Mouse (Mus musculus): ENCODE data around the gene Dusp3. TPM values are rescaled to one million over a fixed set of nuclear protein-coding genes. Genes with fewer than 3 reads are reported as not detected.
A peak's percentile ranks its signal among the peaks of the same experiment; 100 is the strongest.

Gene Dusp3
- polyA plus RNA-seq, 1 experiment, result 0.02 TPM

- no peaks in the 10 kb centered on the region for H3K36me3 ChIP-seq (ENCODE audit: control insufficient read depth)
- H3K9me3 ChIP-seq (ENCODE audit: control insufficient read depth, low read length), result no peaks in the 10 kb centered on the region
- H3K27me3 ChIP-seq (ENCODE audit: control insufficient read depth), result peaks cover 70% of the 10 kb centered on the region
- H3K4me3 ChIP-seq (replicated peaks), result peak within 1 kb of the TSS; percentile 59
- H3K4me1 ChIP-seq (ENCODE audit: control insufficient read depth), result peaks cover 19% of the 10 kb centered on the region
- TF ChIP-seq TAL1 (IDR thresholded peaks at IDR 0.05; ENCODE audit: low read length) (no peak), GATA1 (IDR thresholded peaks at IDR 0.05; ENCODE audit: low read length) (no peak)
Measured at GRCm38 (mm10) chr11:101984054-101985025, 2.5 kb downstream of the Dusp3 start, which contains the start of gene Cfap97d1. Gene Cfap97d1, plus strand, starts transcription at chr11:101984279.

GRCm38 (mm10) chr11:101983431-101983921 lies 3.3 kb downstream of the Dusp3 start:
- TF ChIP-seq TAL1 (IDR thresholded peaks at IDR 0.05; ENCODE audit: low read length) (no peak), GATA1 (IDR thresholded peaks at IDR 0.05; ENCODE audit: low read length) (no peak)
- Histone ChIP-seq H3K4me1 (ENCODE audit: control insufficient read depth) (peaks cover 19% of the 10 kb centered on the region), H3K36me3 (ENCODE audit: control insufficient read depth) (no peaks in the 10 kb centered on the region), H3K4me3 (replicated peaks) (no peak overlapping the region), H3K9me3 (ENCODE audit: control insufficient read depth, low read length) (no peaks in the 10 kb centered on the region), H3K27me3 (ENCODE audit: control insufficient read depth) (peaks cover 68% of the 10 kb centered on the region)

DNA sequence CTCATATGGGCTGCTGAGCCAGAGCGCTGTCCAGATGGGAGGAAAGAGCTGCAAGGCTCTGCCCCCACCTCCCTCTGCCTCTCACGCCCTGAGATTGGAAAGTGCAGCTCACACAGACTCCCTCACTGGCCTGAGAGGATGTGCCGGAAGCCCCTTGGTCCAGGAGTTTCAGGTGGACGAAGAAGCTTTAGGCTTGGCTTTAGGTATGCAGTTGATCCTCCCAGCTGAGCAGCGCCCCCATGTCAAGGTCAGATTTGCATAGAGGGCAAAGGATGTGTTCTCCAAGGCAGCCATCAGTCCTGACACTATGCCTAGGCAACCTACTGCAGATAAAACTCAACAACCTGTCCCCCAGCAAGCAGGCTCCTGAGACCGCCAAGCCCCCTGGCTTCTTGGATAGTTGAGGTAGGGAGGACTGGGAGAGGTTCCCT lies 3.8 kb downstream of the Dusp3 start:
- Histone ChIP-seq H3K4me1 (ENCODE audit: control insufficient read depth) (peaks cover 19% of the 10 kb centered on the region), H3K27me3 (ENCODE audit: control insufficient read depth) (peaks cover 63% of the 10 kb centered on the region), H3K9me3 (ENCODE audit: control insufficient read depth, low read length) (no peaks in the 10 kb centered on the region), H3K4me3 (replicated peaks) (no peak overlapping the region), H3K36me3 (ENCODE audit: control insufficient read depth) (no peaks in the 10 kb centered on the region)
- TF ChIP-seq GATA1 (IDR thresholded peaks at IDR 0.05; ENCODE audit: low read length), result no peak
- no peak for TF ChIP-seq TAL1 (IDR thresholded peaks at IDR 0.05; ENCODE audit: low read length)

GRCm38 (mm10) chr11:101981850-101982249 lies 5.0 kb downstream of the Dusp3 start:
- H3K27me3 ChIP-seq (ENCODE audit: control insufficient read depth), result peaks cover 52% of the 10 kb centered on the region

DNA sequence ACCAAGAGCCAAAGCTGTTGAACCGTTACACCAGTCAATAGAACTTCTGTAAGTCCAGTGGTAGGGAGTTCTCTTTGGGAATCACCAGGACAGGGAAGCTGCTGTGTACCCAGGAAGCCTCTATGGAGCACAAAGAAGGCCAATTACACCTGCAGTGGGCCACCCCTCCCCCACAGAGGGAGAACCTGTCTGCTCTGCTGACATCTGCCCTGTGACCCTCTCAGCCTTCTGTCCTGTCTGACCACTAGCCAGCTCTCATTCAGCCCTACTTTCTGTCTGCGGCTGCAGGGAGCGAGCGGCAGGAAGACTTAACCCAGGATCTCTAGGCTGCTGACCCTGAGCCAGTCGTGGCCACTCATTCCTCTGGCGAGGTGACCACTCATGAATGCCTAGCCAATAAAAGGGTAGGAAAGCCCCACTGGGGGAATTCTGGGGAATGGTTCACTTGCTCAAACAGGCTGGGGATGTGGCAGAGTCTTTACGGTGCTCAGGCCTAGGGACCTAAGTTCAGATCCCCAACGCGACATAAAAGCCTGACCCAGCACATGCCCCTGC lies 6.1 kb downstream of the Dusp3 start:
- Histone ChIP-seq H3K9me3 (ENCODE audit: control insufficient read depth, low read length) (no peaks in the 10 kb centered on the region), H3K36me3 (ENCODE audit: control insufficient read depth) (no peaks in the 10 kb centered on the region), H3K4me3 (replicated peaks) (no peak overlapping the region), H3K4me1 (ENCODE audit: control insufficient read depth) (peaks cover 12% of the 10 kb centered on the region), H3K27me3 (ENCODE audit: control insufficient read depth) (peaks cover 40% of the 10 kb centered on the region)
- no peak for TF ChIP-seq GATA1 (IDR thresholded peaks at IDR 0.05; ENCODE audit: low read length)
- TF ChIP-seq TAL1 (IDR thresholded peaks at IDR 0.05; ENCODE audit: low read length), result no peak

More at GRCm38 (mm10) chr11:101981850-101982249, 5.0 kb downstream of the Dusp3 start:
- TF ChIP-seq TAL1 (IDR thresholded peaks at IDR 0.05; ENCODE audit: low read length), result no peak
- H3K9me3 ChIP-seq (ENCODE audit: control insufficient read depth, low read length), result no peaks in the 10 kb centered on the region
- H3K4me1 ChIP-seq (ENCODE audit: control insufficient read depth), result peaks cover 19% of the 10 kb centered on the region
- no peaks in the 10 kb centered on the region for H3K36me3 ChIP-seq (ENCODE audit: control insufficient read depth)
- no peak overlapping the region for H3K4me3 ChIP-seq (replicated peaks)

- Histone ChIP-seq H3K4me1 (ENCODE audit: control insufficient read depth) (peaks cover 2% of the 10 kb centered on the region), H3K36me3 (ENCODE audit: control insufficient read depth) (no peaks in the 10 kb centered on the region; the same call in 1 of the 2 replicates)
Measured at GRCm38 (mm10) chr11:101979140-101979539, 7.7 kb downstream of the Dusp3 start.

GRCm38 (mm10) chr11:101976949-101977348 lies 9.9 kb downstream of the Dusp3 start:
- H3K4me3 ChIP-seq (replicated peaks), result no peak overlapping the region
- no peaks in the 10 kb centered on the region for H3K9me3 ChIP-seq (ENCODE audit: control insufficient read depth, low read length)
- no peak for TF ChIP-seq TAL1 (IDR thresholded peaks at IDR 0.05; ENCODE audit: low read length)
- TF ChIP-seq GATA1 (IDR thresholded peaks at IDR 0.05; ENCODE audit: low read length), result no peak
- no peaks in the 10 kb centered on the region; the same call in 1 of the 2 replicates for H3K36me3 ChIP-seq (ENCODE audit: control insufficient read depth)
- no peaks in the 10 kb centered on the region for H3K4me1 ChIP-seq (ENCODE audit: control insufficient read depth)
- peaks cover 4% of the 10 kb centered on the region for H3K27me3 ChIP-seq (ENCODE audit: control insufficient read depth)

More at GRCm38 (mm10) chr11:101979140-101979539, 7.7 kb downstream of the Dusp3 start:
- TF ChIP-seq GATA1 (IDR thresholded peaks at IDR 0.05; ENCODE audit: low read length), result no peak
- H3K9me3 ChIP-seq (ENCODE audit: control insufficient read depth, low read length), result no peaks in the 10 kb centered on the region
- H3K4me3 ChIP-seq (replicated peaks), result no peak overlapping the region
- H3K27me3 ChIP-seq (ENCODE audit: control insufficient read depth), result peaks cover 25% of the 10 kb centered on the region

DNA sequence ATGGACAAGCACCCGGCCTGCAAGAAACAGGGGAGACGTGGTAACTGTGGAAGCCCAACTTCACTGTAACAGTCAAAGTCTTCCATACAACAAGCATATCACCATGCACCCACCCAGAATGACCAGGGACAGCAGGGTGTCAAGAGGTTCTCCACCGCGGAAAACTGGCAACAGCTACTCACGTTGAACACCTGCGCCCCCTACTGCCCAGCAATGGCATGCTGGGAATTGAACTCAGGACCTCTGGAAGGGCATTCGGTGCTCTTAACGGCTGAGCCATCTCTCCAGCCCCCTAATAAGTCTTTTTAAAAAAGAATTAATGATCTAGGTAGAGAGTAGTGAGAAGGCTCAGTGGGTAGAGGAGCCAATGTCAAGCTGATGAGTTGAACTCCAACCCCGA lies 11.9 kb downstream of the Dusp3 start:
- TF ChIP-seq TAL1 (IDR thresholded peaks at IDR 0.05; ENCODE audit: low read length) (no peak), GATA1 (IDR thresholded peaks at IDR 0.05; ENCODE audit: low read length) (no peak)
- H3K9me3 ChIP-seq (ENCODE audit: control insufficient read depth, low read length), result no peaks in the 10 kb centered on the region
- H3K4me3 ChIP-seq (replicated peaks), result no peak overlapping the region
- H3K4me1 ChIP-seq (ENCODE audit: control insufficient read depth), result no peaks in the 10 kb centered on the region
- H3K27me3 ChIP-seq (ENCODE audit: control insufficient read depth), result no peaks in the 10 kb centered on the region
- H3K36me3 ChIP-seq (ENCODE audit: control insufficient read depth), result no peaks in the 10 kb centered on the region; the same call in 1 of the 2 replicates

DNA sequence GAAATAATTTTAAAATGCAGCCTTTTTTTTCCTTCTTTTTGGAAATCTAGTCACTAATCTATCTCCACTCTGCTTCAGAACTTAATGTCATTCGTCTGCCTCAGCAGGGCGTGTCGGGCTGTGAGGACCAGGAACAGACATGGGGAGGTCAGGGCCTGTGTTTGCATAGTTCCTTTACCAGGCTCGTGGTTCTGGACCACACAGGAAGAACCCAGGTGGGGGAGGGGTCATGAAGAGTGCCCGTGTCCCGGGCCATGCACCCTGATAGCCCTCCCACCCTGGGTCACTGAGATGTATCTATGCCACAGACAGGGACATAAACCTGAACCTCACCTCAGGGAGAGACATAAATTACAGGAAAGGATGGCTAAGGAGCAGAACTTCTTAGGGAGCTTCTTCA lies 12.6 kb downstream of the Dusp3 start:
- no peak overlapping the region for H3K4me3 ChIP-seq (replicated peaks)
- no peaks in the 10 kb centered on the region for H3K27me3 ChIP-seq (ENCODE audit: control insufficient read depth)
- H3K9me3 ChIP-seq (ENCODE audit: control insufficient read depth, low read length), result no peaks in the 10 kb centered on the region
- TF ChIP-seq TAL1 (IDR thresholded peaks at IDR 0.05; ENCODE audit: low read length), result no peak
- TF ChIP-seq GATA1 (IDR thresholded peaks at IDR 0.05; ENCODE audit: low read length), result no peak
- H3K4me1 ChIP-seq (ENCODE audit: control insufficient read depth), result no peaks in the 10 kb centered on the region
- no peaks in the 10 kb centered on the region; the same call in 1 of the 2 replicates for H3K36me3 ChIP-seq (ENCODE audit: control insufficient read depth)
